Mouse (Mus musculus) C2C12 (cell line): Measurements from ENCODE around the gene Fbxl19. TPM values are rescaled to one million over a fixed set of nuclear protein-coding genes. Genes with fewer than 3 reads are reported as not detected.

Source experiments
- H3K27me3 ChIP-seq: one replicate; pipeline ENCODE4 v1.6.1; 2011; ENCODE audit not compliant: control insufficient read depth, insufficient read depth, insufficient read length
- H3K36me3 ChIP-seq: one replicate; pipeline ENCODE4 v1.6.1; 2011; ENCODE audit not compliant: control insufficient read depth, insufficient read depth
- H3K4me3 ChIP-seq: one replicate; pipeline ENCODE4 v1.5.1; 2011; ENCODE audit warnings: mild to moderate bottlenecking, control low read depth; ENCODE audit not compliant: poor library complexity, insufficient read depth, severe bottlenecking
- H3K79me2 ChIP-seq: one replicate; pipeline ENCODE4 v1.6.1; 2011; ENCODE audit not compliant: control insufficient read depth, insufficient read depth
- H3K79me3 ChIP-seq: one replicate; pipeline ENCODE4 v1.6.1; 2011; ENCODE audit warnings: low read depth, control low read depth
- H3ac ChIP-seq: one replicate; pipeline ENCODE3; 2011; ENCODE audit warnings: low read depth; ENCODE audit not compliant: control insufficient read depth, insufficient read length
- CEBPB ChIP-seq: IDR thresholded peaks from one replicate; pipeline ENCODE4 v1.6.1; 2011; ENCODE audit warnings: low read depth, mild to moderate bottlenecking, control low read depth, moderate library complexity
- CTCF ChIP-seq: IDR thresholded peaks from one replicate; pipeline ENCODE4 v1.5.1; 2011; ENCODE audit not compliant: control insufficient read depth, insufficient read depth, insufficient read length
- FOSL1 ChIP-seq: IDR thresholded peaks from one replicate; pipeline ENCODE4 v1.8.0; 2011; ENCODE audit warnings: mild to moderate bottlenecking, low read length; ENCODE audit not compliant: poor library complexity, insufficient read depth, severe bottlenecking
- MAX ChIP-seq: IDR thresholded peaks from one replicate; pipeline ENCODE4 v1.6.1; 2011; ENCODE audit warnings: mild to moderate bottlenecking, control low read depth
- MYOD1 ChIP-seq: IDR thresholded peaks from one replicate; pipeline ENCODE4 v1.6.1; 2011; ENCODE audit warnings: low read depth; ENCODE audit not compliant: control insufficient read depth, insufficient read length
- MYOG ChIP-seq: IDR thresholded peaks from one replicate; pipeline ENCODE4 v1.6.1; 2011; ENCODE audit not compliant: control insufficient read depth, insufficient read length; ENCODE audit errors: extremely low read depth
- USF1 ChIP-seq: IDR thresholded peaks from one replicate; pipeline ENCODE4 v1.6.1; 2011; ENCODE audit warnings: low read depth, mild to moderate bottlenecking, control low read depth, moderate library complexity
- microRNA-seq: library from miRNA; unstranded; fragments of <30 nt; microRNA quantifications from one replicate; pipeline ENCODE4, GENCODE M21; 2019; ENCODE audit warnings: borderline microRNAs expressed
- polyA plus RNA-seq: library from polyadenylated mRNA; unstranded; fragments of >200 nt; fragmentation: generic; extraction: Trizol; gene quantifications from one replicate; pipeline ENCODE4 v1.2.1, GENCODE M21; 2012; ENCODE audit warnings: missing spikeins

The Fbxl19 gene
- polyA plus RNA-seq, 1 experiment, result 26.9 TPM

- Histone ChIP-seq H3K36me3 (no peaks in the 10 kb centered on the region), H3K79me3 (no peaks in the 10 kb centered on the region), H3K4me3 (no peak overlapping the region), H3ac (no peak overlapping the region), H3K79me2 (no peaks in the 10 kb centered on the region), H3K27me3 (no peaks in the 10 kb centered on the region)
- TF ChIP-seq MYOD1 (no peak), MAX (no peak), CTCF (peak; percentile 42), USF1 (no peak), CEBPB (no peak), MYOG (no peak)
Observed at GRCm38 (mm10) chr7:127815954-127816821, 71.8 kb downstream of the Fbxl19 start.

- no peak for TF ChIP-seq USF1
- TF ChIP-seq MAX, result no peak
- no peak overlapping the region for H3K4me3 ChIP-seq
- no peaks in the 10 kb centered on the region for H3K79me3 ChIP-seq
- no peak overlapping the region for H3ac ChIP-seq
- H3K27me3 ChIP-seq, result no peaks in the 10 kb centered on the region
- H3K79me2 ChIP-seq, result no peaks in the 10 kb centered on the region
- no peaks in the 10 kb centered on the region for H3K36me3 ChIP-seq
Observed at GRCm38 (mm10) chr7:127817053-127817452, 72.7 kb downstream of the Fbxl19 start.

- no peaks in the 10 kb centered on the region for H3K79me3 ChIP-seq
- H3K36me3 ChIP-seq, result no peaks in the 10 kb centered on the region
- no peak for TF ChIP-seq USF1
- TF ChIP-seq FOSL1, result no peak
- no peak for TF ChIP-seq MAX
- no peak for TF ChIP-seq CTCF
- TF ChIP-seq MYOG, result no peak
- no peak for TF ChIP-seq MYOD1
- TF ChIP-seq CEBPB, result no peak
- no peak overlapping the region for H3ac ChIP-seq
- no peak overlapping the region for H3K4me3 ChIP-seq
- peaks cover under 1% of the 10 kb centered on the region for H3K27me3 ChIP-seq
- H3K79me2 ChIP-seq, result no peaks in the 10 kb centered on the region
Observed at GRCm38 (mm10) chr7:127817776-127818175, 73.4 kb downstream of the Fbxl19 start.

Small RNAs within 50 kb of the gene (microRNA-seq; reads per million reads assigned to microRNA genes)
- not detected for gene Mir762

Other genes with a start within 250 kb of the Fbxl19 start
- 24.1 TPM for gene Srcap, start 232.6 kb upstream of the Fbxl19 start, polyA plus RNA-seq
- gene Gm42715, start 225.0 kb upstream of the Fbxl19 start, polyA plus RNA-seq, result 14.9 TPM
- gene Tmem265, start 183.2 kb upstream of the Fbxl19 start, polyA plus RNA-seq, result not detected
- gene Phkg2, start 171.2 kb upstream of the Fbxl19 start, polyA plus RNA-seq, result 21.1 TPM
- gene Ccdc189, start 155.9 kb upstream of the Fbxl19 start, polyA plus RNA-seq, result 4.2 TPM
- gene Rnf40, start 155.8 kb upstream of the Fbxl19 start, polyA plus RNA-seq, result 29.7 TPM
- gene Zfp629, start 128.7 kb upstream of the Fbxl19 start, polyA plus RNA-seq, result 5.2 TPM
- 132 TPM for gene Bcl7c, start 35.6 kb upstream of the Fbxl19 start, polyA plus RNA-seq
- gene Ctf1, start 31.8 kb upstream of the Fbxl19 start, polyA plus RNA-seq, result 9.2 TPM
- gene Ctf2, start 12.4 kb upstream of the Fbxl19 start, polyA plus RNA-seq, result 0.13 TPM
- gene Orai3, start 25.3 kb downstream of the Fbxl19 start, polyA plus RNA-seq, result 15.0 TPM
- 20.9 TPM for gene Setd1a, start 32.1 kb downstream of the Fbxl19 start, polyA plus RNA-seq
- gene Gm49388, start 41.1 kb downstream of the Fbxl19 start, polyA plus RNA-seq, result 1.4 TPM
- gene Hsd3b7, start 56.1 kb downstream of the Fbxl19 start, polyA plus RNA-seq, result 8.3 TPM
- gene Stx4a, start 79.8 kb downstream of the Fbxl19 start, polyA plus RNA-seq, result 50.8 TPM
- gene Stx1b, start 80.0 kb downstream of the Fbxl19 start, polyA plus RNA-seq, result 0.01 TPM
- gene Zfp646, start 131.7 kb downstream of the Fbxl19 start, polyA plus RNA-seq, result 15.2 TPM
- gene Zfp668, start 132.3 kb downstream of the Fbxl19 start, polyA plus RNA-seq, result 12.1 TPM
- 0.50 TPM for gene Prss53, start 146.4 kb downstream of the Fbxl19 start, polyA plus RNA-seq
- gene Gm21974, start 150.9 kb downstream of the Fbxl19 start, polyA plus RNA-seq, result not detected
- gene Vkorc1, start 151.1 kb downstream of the Fbxl19 start, polyA plus RNA-seq, result 82.3 TPM
- 52.4 TPM for gene Bckdk, start 159.5 kb downstream of the Fbxl19 start, polyA plus RNA-seq
- 18.7 TPM for gene Kat8, start 168.0 kb downstream of the Fbxl19 start, polyA plus RNA-seq
- gene Prss8, start 185.6 kb downstream of the Fbxl19 start, polyA plus RNA-seq, result not detected
- gene Prss36, start 202.2 kb downstream of the Fbxl19 start, polyA plus RNA-seq, result 4.7 TPM
- gene Fus, start 222.9 kb downstream of the Fbxl19 start, polyA plus RNA-seq, result 468 TPM
- gene Pycard, start 249.3 kb downstream of the Fbxl19 start, polyA plus RNA-seq, result 0.16 TPM